Mouse (Mus musculus) ES-E14 (cell line): ENCODE results near the gene Ppp1r2.

Source experiments
- CHD2 ChIP-seq: IDR thresholded peaks from 2 replicates; pipeline ENCODE4 v1.6.1; 2014; ENCODE audit warnings: mild to moderate bottlenecking, low read depth, low read length, inconsistent platforms
- HCFC1 ChIP-seq: IDR thresholded peaks from 2 replicates; pipeline ENCODE4 v1.6.1; 2012; ENCODE audit warnings: low read length, inconsistent platforms, borderline replicate concordance; ENCODE audit not compliant: insufficient read depth
- ZNF384 ChIP-seq: IDR thresholded peaks from 2 replicates; pipeline ENCODE4 v1.6.1; 2012; ENCODE audit warnings: low read depth, low read length, inconsistent platforms

DNA sequence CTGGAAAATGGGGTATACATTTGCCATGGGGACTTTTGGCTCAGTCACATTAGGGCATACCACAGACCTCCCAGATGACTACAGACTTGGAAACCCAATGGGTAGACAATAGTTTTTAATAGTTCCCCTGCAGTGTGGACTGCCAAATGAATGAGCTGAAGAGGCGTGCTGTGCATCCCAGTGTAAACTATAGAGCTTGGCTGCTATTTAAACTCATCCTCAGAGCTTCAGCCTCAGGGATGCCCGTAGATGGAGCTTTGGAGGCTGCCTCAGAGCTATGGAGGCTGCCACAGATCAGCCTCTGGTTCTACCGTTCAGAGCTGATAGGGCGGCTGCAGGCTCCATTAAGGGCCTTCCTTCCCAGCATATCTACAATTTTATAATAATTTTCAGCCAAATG is 40.2 kb upstream of the Ppp1r2 start:
- no peak for TF ChIP-seq ZNF384
- no peak for TF ChIP-seq CHD2
- no peak for TF ChIP-seq HCFC1
